Mouse (Mus musculus) heart, embryonic 12.5 days (tissue): Measurements from ENCODE around the gene Clcf1. TPM values are rescaled to one million over a fixed set of nuclear protein-coding genes. Genes with fewer than 3 reads are reported as not detected.

ENCODE experiments used
- ATAC-seq: fragments of 200-750 bp; cut with Nextera tagmentation; 2 replicates; pipeline ENCODE4 v1.8.0; 2017; ENCODE audit warnings: moderate TSS enrichment, moderate library complexity; ENCODE audit not compliant: insufficient number of reproducible peaks, low FRiP score
- H3K27ac ChIP-seq: fragments of 300-500 bp; sonication (generic); 2 replicates; pipeline ENCODE4 v1.5.1; 2016; ENCODE audit warnings: mild to moderate bottlenecking, moderate library complexity; ENCODE audit not compliant: poor library complexity, severe bottlenecking
- H3K27me3 ChIP-seq: fragments of 300-500 bp; sonication (generic); replicated peaks from 2 replicates; pipeline ENCODE4 v1.6.1; 2016; ENCODE audit warnings: mild to moderate bottlenecking, moderate library complexity
- H3K36me3 ChIP-seq: fragments of 300-500 bp; sonication (generic); 2 replicates; pipeline ENCODE4 v1.6.1; 2016; ENCODE audit warnings: mild to moderate bottlenecking, moderate library complexity
- H3K4me1 ChIP-seq: fragments of 300-500 bp; sonication (generic); replicated peaks from 2 replicates; pipeline ENCODE4 v1.6.1; 2016; ENCODE audit warnings: mild to moderate bottlenecking
- H3K4me2 ChIP-seq: fragments of 300-500 bp; sonication (generic); 2 replicates; pipeline ENCODE4 v1.6.1; 2016; ENCODE audit warnings: mild to moderate bottlenecking, moderate library complexity
- H3K4me3 ChIP-seq: fragments of 300-500 bp; sonication (generic); 2 replicates; pipeline ENCODE4 v1.5.1; 2016; ENCODE audit warnings: mild to moderate bottlenecking
- H3K9ac ChIP-seq: fragments of 300-500 bp; sonication (generic); 2 replicates; pipeline ENCODE4 v1.6.1; 2016; ENCODE audit warnings: mild to moderate bottlenecking, moderate library complexity
- H3K9me3 ChIP-seq: fragments of 300-500 bp; sonication (generic); replicated peaks from 2 replicates; pipeline ENCODE4 v1.6.1; 2016; ENCODE audit warnings: mild to moderate bottlenecking, moderate library complexity
- WGBS: fragments of 180-500 bp; shearing (Covaris S2); methylation state at CpG from one replicate; pipeline ENCODE4 v1.1.7; 2016; 5-methylcytosine and 5-hydroxymethylcytosine counted together
- polyA plus RNA-seq: library from polyadenylated mRNA; unstranded; fragments of >200 nt; fragmentation: Nextera tagmentation; extraction: Ambion mirVana; gene quantifications from 2 replicates; pipeline ENCODE4 v1.2.1, GENCODE M21; 2016

The Clcf1 gene
- polyA plus RNA-seq, 1 experiment from 2014 or later: 1.3 TPM

- no peaks in the 10 kb centered on the region for H3K9me3 ChIP-seq
- H3K27me3 ChIP-seq: no peaks in the 10 kb centered on the region
- 73% methylated on average over 8 of the region's 8 CpGs for WGBS
- ATAC-seq: no peak
- H3K4me2 ChIP-seq: 0 out of 2 replicates have a peak overlapping the region, but pooled peaks have one; percentile 86
- H3K36me3 ChIP-seq: peaks cover 60% of the 10 kb centered on the region
- H3K9ac ChIP-seq: peak overlapping the region; percentile 92; the same call in 1 of the 2 replicates
- H3K27ac ChIP-seq: no peak overlapping the region
- no peak overlapping the region for H3K4me3 ChIP-seq
- peaks cover 42% of the 10 kb centered on the region for H3K4me1 ChIP-seq
These were observed 19.9 kb upstream of the Clcf1 start for GRCm38 (mm10) chr19:4194021-4194724.

- Histone ChIP-seq H3K9ac (0 out of 2 replicates have a peak overlapping the region, but pooled peaks have one; percentile 14), H3K9me3 (no peaks in the 10 kb centered on the region), H3K36me3 (peaks cover 67% of the 10 kb centered on the region), H3K4me3 (no peak overlapping the region), H3K4me2 (no peak overlapping the region), H3K27ac (no peak overlapping the region), H3K4me1 (peaks cover 45% of the 10 kb centered on the region), H3K27me3 (no peaks in the 10 kb centered on the region)
- ATAC-seq: no peak
- 71% methylated on average over 12 of the region's 12 CpGs for WGBS
These were observed 19.0 kb upstream of the Clcf1 start for GRCm38 (mm10) chr19:4194776-4195650.

- no peak overlapping the region for H3K4me2 ChIP-seq
- no peaks in the 10 kb centered on the region for H3K9me3 ChIP-seq
- ATAC-seq: no peak
- peaks cover 73% of the 10 kb centered on the region for H3K36me3 ChIP-seq
- peaks cover 50% of the 10 kb centered on the region for H3K4me1 ChIP-seq
- H3K9ac ChIP-seq: no peak overlapping the region
- H3K4me3 ChIP-seq: no peak overlapping the region
- H3K27ac ChIP-seq: no peak overlapping the region
- 60% methylated on average over 2 of the region's 2 CpGs for whole genome bisulfite sequencing
- no peaks in the 10 kb centered on the region for H3K27me3 ChIP-seq
These were observed 18.0 kb upstream of the Clcf1 start for GRCm38 (mm10) chr19:4196048-4196447.

GRCm38 (mm10) chr19:4196548-4196947, 17.5 kb upstream of the Clcf1 start:
- no peak overlapping the region for H3K4me2 ChIP-seq
- no peak for ATAC-seq
- H3K4me3 ChIP-seq: no peak overlapping the region
- H3K9me3 ChIP-seq: no peaks in the 10 kb centered on the region
- H3K36me3 ChIP-seq: peaks cover 73% of the 10 kb centered on the region
- peak overlapping the region; percentile 42; the same call in 1 of the 2 replicates for H3K9ac ChIP-seq
- 37% methylated on average over 5 of the region's 5 CpGs for WGBS
- H3K4me1 ChIP-seq: peaks cover 45% of the 10 kb centered on the region
- H3K27ac ChIP-seq: no peak overlapping the region
- H3K27me3 ChIP-seq: no peaks in the 10 kb centered on the region

GRCm38 (mm10) chr19:4197180-4197579, 16.9 kb upstream of the Clcf1 start:
- H3K9ac ChIP-seq: no peak overlapping the region
- WGBS: 62% methylated on average over 3 of the region's 3 CpGs
- no peak overlapping the region for H3K27ac ChIP-seq
- peaks cover 73% of the 10 kb centered on the region for H3K36me3 ChIP-seq
- no peak overlapping the region for H3K4me3 ChIP-seq
- H3K9me3 ChIP-seq: no peaks in the 10 kb centered on the region
- H3K4me2 ChIP-seq: no peak overlapping the region
- H3K27me3 ChIP-seq: no peaks in the 10 kb centered on the region
- peaks cover 49% of the 10 kb centered on the region for H3K4me1 ChIP-seq
- ATAC-seq: no peak

GRCm38 (mm10) chr19:4201291-4201909, 12.6 kb upstream of the Clcf1 start, which contains the start of gene Rad9a:
Gene Rad9a (minus strand): TSS chr19:4201662.
- Histone ChIP-seq H3K36me3 (peaks cover 39% of the 10 kb centered on the region), H3K27ac (peak within 1 kb of the TSS; percentile 60), H3K4me1 (peaks cover 35% of the 10 kb centered on the region), H3K27me3 (peaks cover 12% of the 10 kb centered on the region), H3K4me2 (peak within 1 kb of the TSS; percentile 81), H3K9ac (peak within 1 kb of the TSS; percentile 94), H3K4me3 (peak within 1 kb of the TSS; percentile 83), H3K9me3 (no peaks in the 10 kb centered on the region)
- WGBS: under 1% methylated on average over 34 of the region's 34 CpGs
- ATAC-seq: peak; percentile 86

GRCm38 (mm10) chr19:4202149-4202548, 11.9 kb upstream of the Clcf1 start:
- H3K4me2 ChIP-seq: peak overlapping the region; percentile 81
- WGBS: 28% methylated on average over 7 of the region's 7 CpGs
- H3K9me3 ChIP-seq: no peaks in the 10 kb centered on the region
- peak overlapping the region; percentile 83 for H3K4me3 ChIP-seq
- peak overlapping the region; percentile 70 for H3K9ac ChIP-seq
- H3K36me3 ChIP-seq: peaks cover 32% of the 10 kb centered on the region
- H3K4me1 ChIP-seq: peaks cover 28% of the 10 kb centered on the region
- ATAC-seq: no peak
- H3K27ac ChIP-seq: no peak overlapping the region
- H3K27me3 ChIP-seq: peaks cover 16% of the 10 kb centered on the region

- Histone ChIP-seq H3K9me3 (no peaks in the 10 kb centered on the region), H3K4me2 (no peak overlapping the region), H3K27ac (no peak overlapping the region), H3K4me3 (no peak overlapping the region), H3K36me3 (peaks cover 23% of the 10 kb centered on the region), H3K9ac (no peak overlapping the region), H3K27me3 (peaks cover 16% of the 10 kb centered on the region), H3K4me1 (peaks cover 28% of the 10 kb centered on the region)
- 71% methylated on average over 3 of the region's 3 CpGs for WGBS
- ATAC-seq: no peak
These were observed 10.9 kb upstream of the Clcf1 start for GRCm38 (mm10) chr19:4203148-4203547.

GRCm38 (mm10) chr19:4203604-4204326, 10.3 kb upstream of the Clcf1 start:
- peaks cover 28% of the 10 kb centered on the region for H3K4me1 ChIP-seq
- H3K27ac ChIP-seq: no peak overlapping the region; the same call in 1 of the 2 replicates
- peaks cover 17% of the 10 kb centered on the region for H3K36me3 ChIP-seq
- no peak overlapping the region for H3K4me3 ChIP-seq
- no peak for ATAC-seq
- H3K27me3 ChIP-seq: peaks cover 17% of the 10 kb centered on the region
- no peak overlapping the region for H3K9ac ChIP-seq
- no peaks in the 10 kb centered on the region for H3K9me3 ChIP-seq
- no peak overlapping the region for H3K4me2 ChIP-seq
- 53% methylated on average over 13 of the region's 13 CpGs for WGBS

- Histone ChIP-seq H3K36me3 (peaks cover 7% of the 10 kb centered on the region), H3K9ac (no peak overlapping the region), H3K27ac (no peak overlapping the region), H3K9me3 (no peaks in the 10 kb centered on the region), H3K27me3 (peaks cover 23% of the 10 kb centered on the region), H3K4me1 (peaks cover 26% of the 10 kb centered on the region), H3K4me3 (no peak overlapping the region), H3K4me2 (no peak overlapping the region)
- no peak for ATAC-seq
- 46% methylated on average over 4 of the region's 4 CpGs for WGBS
These were observed 9.1 kb upstream of the Clcf1 start for GRCm38 (mm10) chr19:4204889-4205288.
